Mouse (Mus musculus) thymus, adult 18-20 months (tissue): Measurements from ENCODE around the gene Bbs4.
"Not testable (repeated sequence)": the region's sequence is repeated elsewhere in the genome, so short reads cannot be mapped to it uniquely, and the experiment has no call there.

ENCODE experiments used
- DNase-seq, 2 experiments: peaks; one replicate each; pipeline ENCODE4 v3.0.0; 2022; ENCODE audit warnings: mixed read lengths in 2 of 2

Bbs4 gene

GRCm38 (mm10) chr9:59353253-59353639 lies at the start of gene Bbs4:
TSS of gene Bbs4 (minus strand) at chr9:59353508.
- DNase-seq = peak; percentile 85 to 88

GRCm38 (mm10) chr9:59389086-59389485 lies 35.8 kb upstream of the Bbs4 start:
- no peak for DNase-seq

- DNase-seq = no peak
Observed at GRCm38 (mm10) chr9:59388311-59388710, 35.0 kb upstream of the Bbs4 start.

GRCm38 (mm10) chr9:59387461-59387860 lies 34.2 kb upstream of the Bbs4 start:
- no peak for DNase-seq

- DNase-seq = no peak
Observed at GRCm38 (mm10) chr9:59375626-59376025, 22.3 kb upstream of the Bbs4 start.

GRCm38 (mm10) chr9:59369646-59370045 lies 16.3 kb upstream of the Bbs4 start:
- DNase-seq = no peak

- DNase-seq = no peak
Observed at GRCm38 (mm10) chr9:59369220-59369619, 15.9 kb upstream of the Bbs4 start.

GRCm38 (mm10) chr9:59360487-59360886 lies 7.2 kb upstream of the Bbs4 start:
- DNase-seq = not testable (repeated sequence)

GRCm38 (mm10) chr9:59358041-59358440 lies 4.7 kb upstream of the Bbs4 start:
- not testable (repeated sequence) for DNase-seq

GRCm38 (mm10) chr9:59352586-59353252 lies 589 bp downstream of the Bbs4 start:
- no peak for DNase-seq

- no peak for DNase-seq
Observed at GRCm38 (mm10) chr9:59346176-59346575, 7.1 kb downstream of the Bbs4 start.

- DNase-seq = no peak
Observed at GRCm38 (mm10) chr9:59340002-59340401, 13.3 kb downstream of the Bbs4 start.

- DNase-seq = no peak
Observed at GRCm38 (mm10) chr9:59339107-59339506, 14.2 kb downstream of the Bbs4 start.

GRCm38 (mm10) chr9:59338411-59338810 lies 14.9 kb downstream of the Bbs4 start:
- no peak for DNase-seq

GRCm38 (mm10) chr9:59337889-59338288 lies 15.4 kb downstream of the Bbs4 start:
- DNase-seq = no peak

GRCm38 (mm10) chr9:59336539-59336938 lies 16.8 kb downstream of the Bbs4 start:
- no peak for DNase-seq

- no peak for DNase-seq
Observed at GRCm38 (mm10) chr9:59330055-59330454, 23.3 kb downstream of the Bbs4 start.

- no peak for DNase-seq
Observed at GRCm38 (mm10) chr9:59324351-59324750, 29.0 kb downstream of the Bbs4 start.

GRCm38 (mm10) chr9:59316206-59316605 lies 37.1 kb downstream of the Bbs4 start:
- DNase-seq = no peak

- DNase-seq = no peak
Observed at GRCm38 (mm10) chr9:59311284-59311670, 42.0 kb downstream of the Bbs4 start.

GRCm38 (mm10) chr9:59310582-59311283 lies 42.6 kb downstream of the Bbs4 start:
- no peak for DNase-seq

GRCm38 (mm10) chr9:59307890-59308289 lies 45.4 kb downstream of the Bbs4 start:
- no peak for DNase-seq

GRCm38 (mm10) chr9:59296419-59296818 lies 56.9 kb downstream of the Bbs4 start:
- no peak for DNase-seq

- DNase-seq = no peak
Observed at GRCm38 (mm10) chr9:59292493-59292875, 60.8 kb downstream of the Bbs4 start.
